Mouse (Mus musculus) fibroblast of lung, adult 2 months (primary cell): ENCODE data around the gene Mybphl.

Experiments used
- DNase-seq: peaks from one replicate; pipeline ENCODE4 v3.0.0-alpha.2; 2011; ENCODE audit warnings: low read depth

Mybphl gene

GRCm38 (mm10) chr3:108364270-108364995, at the start of gene Mybphl:
TSS of gene Mybphl (plus strand) at chr3:108364911.
- no peak for DNase-seq

- DNase-seq = peak; percentile 31
Measured at GRCm38 (mm10) chr3:108318517-108318916, 46.2 kb upstream of the Mybphl start.

DNA sequence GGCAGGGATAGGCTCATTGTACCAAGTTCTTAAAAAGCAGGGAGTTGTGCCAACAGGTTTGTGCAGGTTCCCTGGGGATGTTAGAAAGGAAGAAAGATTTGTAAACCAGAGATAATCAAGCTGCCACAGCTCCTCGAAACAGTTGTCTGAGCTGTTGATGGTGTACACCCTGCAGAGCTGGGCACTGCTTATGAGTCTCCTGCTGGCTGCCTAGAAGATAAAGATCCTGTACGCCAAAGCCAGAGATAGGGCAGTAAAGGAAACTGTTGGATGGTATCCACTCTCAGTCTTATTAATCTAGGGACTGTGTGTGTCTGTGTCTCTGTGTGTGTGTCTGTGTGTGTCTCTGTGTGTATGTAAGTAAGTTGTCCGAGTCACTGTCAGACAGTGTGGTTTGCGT, 43.0 kb upstream of the Mybphl start:
- DNase-seq = no peak

- DNase-seq = no peak
Measured at GRCm38 (mm10) chr3:108322136-108322535, 42.6 kb upstream of the Mybphl start.

GRCm38 (mm10) chr3:108322962-108323361, 41.7 kb upstream of the Mybphl start:
- DNase-seq = no peak

DNA sequence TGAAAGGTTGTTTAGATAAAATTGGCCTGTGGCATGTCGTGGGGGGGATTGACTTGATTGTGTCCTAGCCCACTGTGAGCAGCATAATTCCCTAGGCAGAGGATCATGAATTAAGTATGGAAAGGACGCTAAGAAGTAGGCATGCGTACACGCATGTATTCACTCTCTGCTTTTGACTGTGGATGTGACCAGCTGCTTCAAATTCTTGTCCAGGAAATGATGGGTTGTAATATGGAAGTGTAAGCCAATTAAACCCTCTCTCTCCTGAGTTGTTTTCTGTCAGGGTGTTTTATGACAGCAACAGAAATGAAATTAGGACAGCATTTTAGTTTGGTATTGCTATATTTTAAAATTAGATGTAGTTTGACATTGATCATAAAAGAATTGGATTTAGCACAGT, 39.9 kb upstream of the Mybphl start:
- DNase-seq = no peak

DNA sequence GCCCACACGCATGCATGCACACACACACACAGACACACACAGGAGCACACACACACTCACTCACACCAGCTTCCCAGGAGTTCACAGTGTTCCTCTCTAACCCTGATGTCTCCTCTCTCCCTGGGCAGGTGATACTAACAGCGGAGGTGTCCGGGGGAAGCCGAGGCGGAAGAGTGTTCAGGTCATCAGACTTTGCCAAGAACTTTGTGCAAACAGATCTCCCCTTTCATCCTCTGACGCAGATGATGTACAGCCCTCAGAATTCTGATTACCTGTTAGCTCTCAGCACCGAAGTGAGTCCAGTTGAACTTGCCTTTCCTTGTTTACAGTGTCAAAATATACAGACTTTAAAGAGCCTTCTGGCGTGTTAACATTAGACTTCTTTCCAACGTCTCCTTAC, 39.2 kb upstream of the Mybphl start:
- no peak for DNase-seq

DNA sequence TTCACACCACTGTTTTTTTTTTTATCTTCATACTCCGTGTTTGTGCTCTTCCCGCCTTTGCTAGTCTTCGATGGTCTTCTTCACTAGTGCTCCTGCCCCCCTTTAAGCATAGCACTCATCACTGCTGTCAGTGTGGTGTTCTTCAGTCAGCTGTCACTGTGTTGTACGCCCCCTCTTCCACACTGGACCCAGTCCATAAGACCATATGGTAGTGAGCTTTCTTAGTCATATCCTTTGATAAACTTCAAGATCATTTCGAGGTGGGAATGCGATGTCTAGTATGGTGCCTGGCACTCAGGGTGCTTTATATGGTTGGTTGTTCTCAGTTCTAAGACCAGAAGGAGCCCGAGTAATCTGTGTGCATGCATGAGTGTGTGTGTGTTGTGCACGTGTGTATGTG, 37.4 kb upstream of the Mybphl start:
- DNase-seq = no peak

GRCm38 (mm10) chr3:108327916-108328315, 36.8 kb upstream of the Mybphl start:
- DNase-seq = peak; percentile 54

GRCm38 (mm10) chr3:108328441-108328841, 36.3 kb upstream of the Mybphl start:
- DNase-seq = peak; percentile 58

DNA sequence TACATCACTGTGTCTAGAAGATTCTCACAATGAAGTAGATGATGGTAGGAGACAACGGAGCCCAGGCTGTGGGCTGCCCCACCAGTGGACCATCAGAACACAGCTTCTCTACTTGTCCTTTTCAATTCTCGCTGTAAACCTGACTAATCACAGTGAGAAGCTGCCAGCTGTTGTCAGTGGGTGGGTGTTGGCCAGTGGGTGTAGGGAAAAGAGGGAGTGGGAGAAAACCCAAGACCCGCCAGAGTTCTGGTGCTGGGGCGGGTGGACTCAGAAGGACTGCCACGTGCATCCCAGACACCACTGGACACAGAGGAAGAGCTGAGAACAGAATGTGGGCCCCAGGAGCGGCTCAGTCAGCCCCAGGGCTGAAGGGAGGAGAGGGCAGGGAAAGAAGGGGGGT, 33.9 kb upstream of the Mybphl start:
- no peak for DNase-seq

DNA sequence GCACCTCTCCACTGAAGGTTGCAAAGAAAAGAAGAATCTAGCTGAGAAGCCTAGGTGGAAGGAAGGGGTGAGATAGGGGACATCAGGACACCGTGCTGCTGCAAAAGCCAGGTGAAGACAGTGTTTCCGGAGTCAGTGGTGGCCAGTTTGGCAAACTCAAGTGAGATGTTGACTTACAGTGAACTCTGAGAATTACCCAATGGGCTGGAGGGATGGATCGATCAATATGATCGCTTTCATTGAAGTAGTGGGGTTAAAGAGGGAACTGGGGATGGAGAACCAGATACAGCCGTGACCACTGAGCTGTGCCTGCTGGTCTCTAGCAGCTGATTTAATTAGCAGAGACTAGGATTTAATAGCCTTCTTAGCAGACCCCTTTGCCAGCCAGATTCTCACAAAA, 27.8 kb upstream of the Mybphl start:
- DNase-seq = no peak

- no peak for DNase-seq
Measured at GRCm38 (mm10) chr3:108341040-108341439, 23.7 kb upstream of the Mybphl start.

- no peak for DNase-seq
Measured at GRCm38 (mm10) chr3:108342185-108342584, 22.5 kb upstream of the Mybphl start.

DNA sequence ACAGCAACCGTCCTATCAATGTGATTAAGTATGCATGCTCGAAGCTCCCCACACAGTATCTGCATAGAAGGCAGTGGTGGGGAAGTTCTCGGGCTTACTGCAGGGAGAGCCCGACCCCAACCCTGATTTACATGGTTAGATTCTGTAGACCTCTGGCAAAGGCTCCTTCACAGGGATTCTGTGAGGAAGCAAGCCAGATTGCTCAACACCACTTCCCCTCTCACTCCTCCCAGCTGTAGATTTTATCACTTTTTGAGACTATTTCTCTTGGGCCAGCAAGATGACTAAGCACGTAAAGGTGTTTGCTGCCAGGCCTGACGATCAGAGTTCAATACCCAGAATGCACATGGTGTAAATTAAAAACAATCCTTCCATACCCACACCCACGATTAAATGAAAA, 18.9 kb upstream of the Mybphl start:
- DNase-seq = peak; percentile 30

DNA sequence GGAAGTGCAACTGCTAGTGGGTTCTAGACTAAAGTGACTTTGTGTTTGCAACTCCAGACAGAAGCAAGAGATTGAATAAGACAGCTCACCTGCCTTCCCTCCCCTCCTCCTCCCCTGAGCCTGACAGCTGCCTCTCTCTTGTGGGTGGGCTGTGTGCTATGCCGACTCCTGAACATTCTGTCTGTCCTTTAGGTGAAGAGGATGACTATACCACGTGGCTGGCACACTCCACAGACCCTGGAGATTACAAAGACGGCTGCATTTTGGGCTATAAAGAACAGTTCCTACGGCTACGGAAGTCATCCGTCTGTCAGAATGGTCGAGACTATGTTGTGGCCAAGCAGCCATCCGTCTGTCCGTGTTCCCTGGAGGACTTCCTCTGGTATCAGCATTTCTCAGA, 16.3 kb upstream of the Mybphl start:
- no peak for DNase-seq

GRCm38 (mm10) chr3:108355245-108355644, 9.5 kb upstream of the Mybphl start:
- DNase-seq = no peak

DNA sequence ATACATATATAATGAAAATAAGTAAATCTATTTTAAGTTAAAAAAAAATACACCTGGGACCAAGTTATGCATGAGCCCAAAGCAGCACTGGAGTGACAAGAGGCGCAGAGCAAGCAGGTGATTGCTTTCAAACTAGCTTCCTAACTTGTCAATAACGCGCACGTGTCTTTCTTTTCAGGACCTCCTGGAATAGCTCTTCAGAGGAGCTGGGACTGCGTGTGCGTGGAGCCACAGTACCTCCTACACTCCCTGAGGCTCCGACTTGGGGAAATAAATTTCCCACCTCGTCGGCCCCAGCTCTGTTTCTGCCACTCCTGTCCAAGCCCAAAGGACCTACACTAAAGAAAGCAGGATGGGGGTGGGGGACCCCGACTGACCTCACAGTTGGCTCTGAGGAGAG, 7.7 kb upstream of the Mybphl start:
- DNase-seq = no peak

- DNase-seq = no peak
Measured at GRCm38 (mm10) chr3:108358445-108358844, 6.3 kb upstream of the Mybphl start.

DNA sequence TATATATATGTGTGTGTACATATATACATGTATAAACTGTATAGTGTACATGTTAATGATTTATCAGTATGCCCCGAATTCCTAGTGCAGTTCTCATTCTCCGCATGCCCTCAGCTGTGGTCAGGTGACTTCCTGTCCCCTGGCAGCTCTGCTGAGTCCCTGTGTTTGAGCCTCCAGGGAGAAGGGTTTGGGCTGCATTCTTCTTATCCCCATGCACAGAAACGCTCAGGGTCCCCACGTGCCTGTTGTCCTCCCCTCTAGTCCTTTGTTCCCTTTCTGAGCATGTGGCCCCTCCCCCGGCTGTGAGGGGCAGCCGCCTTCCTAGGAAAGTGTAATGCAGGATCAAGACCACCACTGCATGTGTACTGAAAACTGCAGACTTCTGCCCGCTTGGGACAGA, 3.8 kb upstream of the Mybphl start:
- DNase-seq = no peak

GRCm38 (mm10) chr3:108363626-108364025, 1.1 kb upstream of the Mybphl start:
- DNase-seq = no peak

- DNase-seq = no peak
Measured at GRCm38 (mm10) chr3:108367173-108367572, 2.5 kb downstream of the Mybphl start.

- DNase-seq = no peak
Measured at GRCm38 (mm10) chr3:108367828-108368227, 3.1 kb downstream of the Mybphl start.

DNA sequence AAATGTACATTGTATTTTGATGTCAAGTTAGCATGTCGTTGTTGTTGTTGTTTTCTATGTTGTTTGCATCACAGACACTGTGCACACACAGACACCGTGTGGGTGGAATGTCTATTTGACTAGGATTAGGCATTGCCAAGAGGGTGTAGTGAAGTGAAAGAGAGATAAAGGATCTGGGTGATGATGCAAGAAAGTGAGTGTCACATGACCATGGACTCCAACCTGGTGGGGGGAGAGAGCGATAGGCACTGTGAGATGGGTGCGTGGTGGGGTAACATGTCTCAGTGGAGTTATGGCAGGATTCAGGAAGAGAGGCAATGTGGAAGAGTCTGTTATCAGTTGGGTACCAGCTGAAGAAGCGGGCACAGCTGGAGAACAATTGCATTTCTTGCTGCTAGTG, 4.0 kb downstream of the Mybphl start:
- no peak for DNase-seq
